Mouse (Mus musculus) large intestine, adult 2 months (tissue): ENCODE results near the gene Serinc4. TPM values are rescaled to one million over a fixed set of nuclear protein-coding genes. Genes with fewer than 3 reads are reported as not detected.

Experiments
- DNase-seq: peaks from one replicate; pipeline ENCODE4 v3.0.0-alpha.2; 2012; ENCODE audit warnings: low read depth, low spot score
- WGBS: fragments of 180-500 bp; shearing (Covaris S2); methylation state at CpG from one replicate; pipeline ENCODE4 v1.1.7; 2018; 5-methylcytosine and 5-hydroxymethylcytosine counted together
- polyA plus RNA-seq: library from polyadenylated mRNA; depleted of rRNA; stranded (reverse); fragments of >200 nt; gene quantifications from 2 replicates; pipeline ENCODE4 v1.2.3, GENCODE M21; 2012; rRNA removed

The Serinc4 gene
- polyA plus RNA-seq, 1 experiment, result 0.16 TPM

GRCm38 (mm10) chr2:121413387-121414042 is 43.1 kb downstream of the Serinc4 start, which contains the start of the genes Pdia3 and Catsper2:
Gene Pdia3 (plus strand): TSS chr2:121413775.
Gene Catsper2 (minus strand): TSS chr2:121413792.
- WGBS, result 1% methylated on average over 65 of the region's 68 CpGs
- no peak for DNase-seq

- no peak for DNase-seq
- WGBS, result 6% methylated on average over 4 of the region's 4 CpGs
Measured at GRCm38 (mm10) chr2:121412843-121413386, 43.7 kb downstream of the Serinc4 start.

GRCm38 (mm10) chr2:121408160-121408559 is 48.4 kb downstream of the Serinc4 start:
- no peak for DNase-seq
- WGBS, result 31% methylated on average over 4 of the region's 4 CpGs

DNA sequence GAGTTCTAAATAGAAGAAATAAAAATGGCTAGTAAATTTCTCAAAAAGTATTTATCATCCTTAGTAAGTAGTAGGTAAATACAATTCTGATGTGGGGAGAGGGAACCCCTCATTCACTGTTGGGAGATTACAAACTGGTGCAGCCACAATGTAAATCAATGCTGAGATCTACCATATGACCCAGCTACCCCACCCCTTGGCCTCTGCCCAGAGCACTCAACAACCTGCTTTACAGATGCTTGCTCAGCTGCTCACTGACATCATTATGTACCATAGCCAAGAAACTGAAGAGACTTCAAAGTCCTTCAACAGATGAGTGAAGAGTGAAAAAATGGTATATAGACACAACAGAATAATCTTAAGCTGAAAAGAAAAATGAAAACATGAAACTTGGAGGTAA is 53.3 kb downstream of the Serinc4 start:
- no peak for DNase-seq

GRCm38 (mm10) chr2:121396624-121397023 is 60.0 kb downstream of the Serinc4 start:
- DNase-seq, result peak; percentile 72
- WGBS, result 14% methylated on average over 8 of the region's 8 CpGs

Other genes with a start within 250 kb of the Serinc4 start
- 13.1 and 14.6 TPM in 2 replicates for gene Trp53bp1, start 185.4 kb downstream of the Serinc4 start, polyA plus RNA-seq
- 1.5 and 4.1 TPM in 2 replicates for gene Map1a, start 167.2 kb downstream of the Serinc4 start, polyA plus RNA-seq
- 27.1 and 52.3 TPM in 2 replicates for gene Ppip5k1, start 101.4 kb downstream of the Serinc4 start, polyA plus RNA-seq
- gene Ckmt1, start 99.1 kb downstream of the Serinc4 start, polyA plus RNA-seq, result 912 and 1,609 TPM in 2 replicates
- 0.19 and 0.41 TPM in 2 replicates for gene Strc, start 69.6 kb downstream of the Serinc4 start, polyA plus RNA-seq
- 405 and 622 TPM in 2 replicates for gene Pdia3, start 43.0 kb downstream of the Serinc4 start, polyA plus RNA-seq
- gene Catsper2, start 43.0 kb downstream of the Serinc4 start, polyA plus RNA-seq, result 1.1 and 1.3 TPM in 2 replicates
- gene Ell3, start 12.5 kb downstream of the Serinc4 start, polyA plus RNA-seq, result 4.1 and 4.7 TPM in 2 replicates
- gene Serf2, start 7.6 kb downstream of the Serinc4 start, polyA plus RNA-seq, result 399 and 485 TPM in 2 replicates
- 6.8 and 7.5 TPM in 2 replicates for gene Hypk, start 3.5 kb downstream of the Serinc4 start, polyA plus RNA-seq
- 2.4 and 2.9 TPM in 2 replicates for gene Mfap1b, start 17.3 kb upstream of the Serinc4 start, polyA plus RNA-seq
- 2.9 TPM in 2 replicates for gene Mfap1a, start 49.9 kb upstream of the Serinc4 start, polyA plus RNA-seq
- gene Wdr76, start 49.9 kb upstream of the Serinc4 start, polyA plus RNA-seq, result 3.7 and 4.9 TPM in 2 replicates